Mouse (Mus musculus) liver, postnatal 0 days (tissue): ENCODE results near the gene Timm50.

Experiments
- CTCF ChIP-seq: sonication (generic); IDR thresholded peaks from 2 replicates; pipeline ENCODE4 v1.5.1; 2016; ENCODE audit warnings: antibody characterized with exemption, low read depth
- EP300 ChIP-seq: IDR thresholded peaks from 2 replicates; pipeline ENCODE4 v1.6.1; 2016; ENCODE audit warnings: antibody characterized with exemption, low read depth, mild to moderate bottlenecking

GRCm38 (mm10) chr7:28351676-28352191 lies 39.9 kb upstream of the Timm50 start:
- TF ChIP-seq CTCF (no peak), EP300 (no peak)
